16 mouse cellular contexts compared by ENCODE assay signal in the genomic region with DNA sequence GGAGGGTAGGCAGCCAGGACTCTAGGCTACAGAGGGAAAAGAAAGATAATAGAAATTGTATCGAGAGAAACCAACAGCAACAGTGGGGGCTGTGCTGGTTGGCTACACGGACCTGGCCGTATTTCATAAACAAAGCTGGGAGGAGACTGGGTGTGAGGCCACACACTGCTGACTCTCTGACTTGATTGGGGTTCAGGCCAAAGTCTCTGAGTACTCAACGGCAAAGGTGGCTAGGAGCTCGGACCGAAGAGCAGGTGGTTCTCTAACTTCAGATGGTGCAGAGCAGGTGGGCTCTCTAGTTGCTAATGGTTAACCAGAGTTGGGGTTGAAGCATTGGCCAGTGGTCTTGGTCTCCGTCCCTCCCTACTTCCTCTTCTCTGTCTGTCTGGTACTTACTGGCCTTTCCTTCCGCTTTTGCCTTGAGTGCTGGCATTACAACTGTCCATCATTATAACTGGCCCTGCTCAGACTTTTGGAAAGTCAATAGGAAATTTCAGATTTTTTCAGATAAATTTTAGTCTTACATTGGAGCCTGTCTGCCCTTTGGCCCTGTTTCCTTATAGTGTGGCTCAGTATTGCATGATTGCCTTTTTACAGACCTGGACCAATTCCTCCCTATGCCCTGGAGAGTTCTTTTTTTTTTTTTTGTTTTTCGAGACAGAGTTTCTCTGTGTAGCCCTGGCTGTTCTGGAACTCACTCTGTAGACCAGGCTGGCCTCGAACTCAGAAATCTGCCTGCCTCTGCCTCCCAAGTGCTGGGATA. TPM values are rescaled to one million over a fixed set of nuclear protein-coding genes. Genes with fewer than 3 reads are reported as not detected.
DNase-seq lines count a peak whose midpoint lies in the region; ATAC-seq lines count a peak whose summit lies in the region.
"Had no signal": no experiment of that assay in that cellular context is flagged by ENCODE, and none has a peak within 500 bp of the region (broad histone marks: within the 10 kb centered on the region; RNA-seq: fewer than 3 reads in every experiment).

No protein-coding gene starts in this region.

- no peak overlapping the region for H3K4me3 ChIP-seq in liver, embryonic 12.5 days
- H3K4me3 ChIP-seq: embryonic facial prominence, embryonic 15.5 days; heart, embryonic 15.5 days; midbrain, embryonic 12.5 days had no signal

- H3K27me3 ChIP-seq in liver, embryonic 12.5 days (replicated peaks), result no peaks in the 10 kb centered on the region
- H3K27me3 ChIP-seq: CH12.LX; embryonic facial prominence, embryonic 15.5 days; heart, embryonic 15.5 days; midbrain, embryonic 12.5 days had no signal

- WGBS in liver, embryonic 12.5 days (ENCODE audit: insufficient replicate concordance), result 44% methylated on average over 10 of the region's 10 CpGs

- H3K4me1 ChIP-seq in liver, embryonic 12.5 days, result peaks cover 42% of the 10 kb centered on the region
- H3K4me1 ChIP-seq: embryonic facial prominence, embryonic 15.5 days; heart, embryonic 15.5 days; midbrain, embryonic 12.5 days had no signal

- no peak overlapping the region for H3K9ac ChIP-seq in liver, embryonic 12.5 days
- H3K9ac ChIP-seq: embryonic facial prominence, embryonic 15.5 days; heart, embryonic 15.5 days; hindbrain, embryonic 14.5 days; midbrain, embryonic 12.5 days had no signal

- peak overlapping the region; percentile 27; the same call in 1 of the 2 replicates for H3K27ac ChIP-seq in liver, embryonic 12.5 days
- H3K27ac ChIP-seq: embryonic facial prominence, embryonic 15.5 days; heart, embryonic 15.5 days; hindbrain, embryonic 14.5 days; midbrain, embryonic 12.5 days had no signal

- H3K9me3 ChIP-seq in liver, embryonic 12.5 days (replicated peaks), result no peaks in the 10 kb centered on the region
- H3K9me3 ChIP-seq: embryonic facial prominence, embryonic 15.5 days; heart, embryonic 15.5 days; midbrain, embryonic 12.5 days had no signal

- peak; percentile 33 for DNase-seq in lung, postnatal 36 days
- no peak for DNase-seq in lung, postnatal 25 days (ENCODE audit: low spot score)
- peak; percentile 77 for DNase-seq in yolk sac, embryonic 10.5 days (ENCODE audit: low spot score)
- DNase-seq in right cerebral cortex, postnatal 14 days, result no peak
- DNase-seq in thymus, postnatal 36 days, result no peak
- DNase-seq: cerebellum, postnatal 36 days; gastrocnemius, postnatal 14 days; lung, adult 18-20 months had no signal

- peak overlapping the region; percentile 6; the same call in 1 of the 2 replicates for H3K4me2 ChIP-seq in liver, embryonic 12.5 days
- H3K4me2 ChIP-seq: embryonic facial prominence, embryonic 15.5 days; heart, embryonic 15.5 days; hindbrain, embryonic 14.5 days; midbrain, embryonic 12.5 days had no signal

- peaks cover 10% of the 10 kb centered on the region for H3K36me3 ChIP-seq in liver, embryonic 12.5 days
- H3K36me3 ChIP-seq: heart, embryonic 15.5 days had no signal

- peak; percentile 65 for ATAC-seq in granulocyte monocyte progenitor cell, adult 5-6 weeks (replicated peaks; ENCODE audit: poor library complexity, severe bottlenecking)
- peak; percentile 49 for ATAC-seq in liver, embryonic 12.5 days
- ATAC-seq: forebrain, embryonic 14.5 days had no signal

RNA-seq across cellular contexts. Expression of a gene that starts 7.4 kb away (rescaled TPM):
- 11.2 and 14.8 TPM in 2 replicates for total RNA-seq in granulocyte monocyte progenitor cell, adult 5-6 weeks (2014; fragmentation: Nextera tagmentation)
- total RNA-seq in granulocyte monocyte progenitor cell, adult 5-6 weeks (2017), result 15.4 and 18.2 TPM in 2 replicates
- polyA plus RNA-seq in liver, embryonic 12.5 days (2016; fragmentation: Nextera tagmentation; extraction: Ambion mirVana), result 27.3 and 30.4 TPM in 2 replicates

RNA-seq across cellular contexts. Expression of a gene that starts 26.3 kb away (rescaled TPM):
- 49.9 and 84.1 TPM in 2 replicates for total RNA-seq in granulocyte monocyte progenitor cell, adult 5-6 weeks (2014; fragmentation: Nextera tagmentation)
- 135 and 162 TPM in 2 replicates for total RNA-seq in granulocyte monocyte progenitor cell, adult 5-6 weeks (2017)
- polyA plus RNA-seq in liver, embryonic 12.5 days (2016; fragmentation: Nextera tagmentation; extraction: Ambion mirVana), result 60.5 and 70.9 TPM in 2 replicates

RNA-seq across cellular contexts. Expression of a gene that starts 41.2 kb away (rescaled TPM):
- 31.5 and 35.4 TPM in 2 replicates for total RNA-seq in granulocyte monocyte progenitor cell, adult 5-6 weeks (2014; fragmentation: Nextera tagmentation)
- 67.1 and 72.3 TPM in 2 replicates for total RNA-seq in granulocyte monocyte progenitor cell, adult 5-6 weeks (2017)
- polyA plus RNA-seq in liver, embryonic 12.5 days (2016; fragmentation: Nextera tagmentation; extraction: Ambion mirVana), result 38.1 and 40.0 TPM in 2 replicates

Comparison
In these comparisons a context has a peak if more than half of its experiments do, and no peak if none do; other contexts are left out.
1. DNase-seq: peak in lung, postnatal 36 days (single experiment) and yolk sac, embryonic 10.5 days (single experiment); none in lung, postnatal 25 days (single experiment), right cerebral cortex, postnatal 14 days (single experiment) and thymus, postnatal 36 days (0 of 2).